Mouse (Mus musculus) liver, adult 2 months (tissue): ENCODE data around the gene Gm2a.

Experiments
- CTCF ChIP-seq: fragments of 200-500 bp; IDR thresholded peaks from 2 replicates; pipeline ENCODE4 v1.5.1; 2011; ENCODE audit warnings: low read depth, low read length, control low read depth
- POLR2A ChIP-seq: fragments of 200-500 bp; IDR thresholded peaks from 2 replicates; pipeline ENCODE4 v1.6.1; 2011; ENCODE audit warnings: low read length, control low read depth; ENCODE audit not compliant: insufficient read depth; ENCODE audit errors: extremely low read depth

GRCm38 (mm10) chr11:55120279-55120678, 22.4 kb downstream of the Gm2a start:
- TF ChIP-seq CTCF (no peak), POLR2A (no peak)
